Mouse (Mus musculus) midbrain, postnatal 0 days (tissue): ENCODE results near the gene Ptgr1. TPM values are rescaled to one million over a fixed set of nuclear protein-coding genes. Genes with fewer than 3 reads are reported as not detected.

Experiments used
- ATAC-seq: fragments of 200-750 bp; cut with Nextera tagmentation; 2 replicates; pipeline ENCODE4 v1.8.0; 2017; ENCODE audit warnings: moderate number of reproducible peaks, mild to moderate bottlenecking, moderate TSS enrichment, moderate library complexity; ENCODE audit not compliant: low FRiP score
- DNase-seq: peaks from one replicate; pipeline ENCODE4 v3.0.0-alpha.2; 2015; ENCODE audit warnings: low spot score
- H3K27ac ChIP-seq: fragments of 300-500 bp; sonication (generic); 2 replicates; pipeline ENCODE4 v1.5.1; 2014; ENCODE audit warnings: low read depth, mild to moderate bottlenecking, low read length, mixed read lengths
- H3K27me3 ChIP-seq: fragments of 300-500 bp; sonication (generic); 2 replicates; pipeline ENCODE4 v1.6.1; 2014; ENCODE audit warnings: low read length, control low read depth, mixed read lengths; ENCODE audit not compliant: insufficient read depth
- H3K36me3 ChIP-seq: fragments of 300-500 bp; sonication (generic); 2 replicates; pipeline ENCODE4 v1.6.1; 2014; ENCODE audit warnings: low read length, control low read depth, mixed read lengths; ENCODE audit not compliant: insufficient read depth
- H3K4me1 ChIP-seq: fragments of 300-500 bp; sonication (generic); 2 replicates; pipeline ENCODE4 v1.6.1; 2014; ENCODE audit warnings: mild to moderate bottlenecking, control low read depth, antibody characterized with exemption, low read length, mixed read lengths; ENCODE audit not compliant: insufficient read depth
- H3K4me2 ChIP-seq: fragments of 300-500 bp; sonication (generic); 2 replicates; pipeline ENCODE4 v1.6.1; 2014; ENCODE audit warnings: low read depth, mild to moderate bottlenecking, low read length, mixed read lengths; ENCODE audit not compliant: poor library complexity, severe bottlenecking
- H3K4me3 ChIP-seq: fragments of 300-500 bp; sonication (generic); 2 replicates; pipeline ENCODE4 v1.5.1; 2014; ENCODE audit warnings: low read depth, mild to moderate bottlenecking, low read length, moderate library complexity
- H3K9ac ChIP-seq: fragments of 300-500 bp; sonication (generic); replicated peaks from 2 replicates; pipeline ENCODE4 v1.6.1; 2014; ENCODE audit warnings: mild to moderate bottlenecking, low read length, moderate library complexity, mixed read lengths; ENCODE audit not compliant: poor library complexity, severe bottlenecking
- H3K9me3 ChIP-seq: fragments of 300-500 bp; sonication (generic); 2 replicates; pipeline ENCODE4 v1.6.1; 2016; ENCODE audit warnings: low read length, control low read depth
- CTCF ChIP-seq: IDR thresholded peaks from 2 replicates; pipeline ENCODE4 v1.5.1; 2016; ENCODE audit warnings: antibody characterized with exemption, mild to moderate bottlenecking
- WGBS: fragments of 180-500 bp; shearing (Covaris S2); extraction: QIAGEN DNeasy Blood & Tissue Kit; methylation state at CpG from one replicate; pipeline ENCODE4 v1.1.7; 2014; 5-methylcytosine and 5-hydroxymethylcytosine counted together
- polyA plus RNA-seq: library from polyadenylated mRNA; unstranded; fragments of >200 nt; fragmentation: Nextera tagmentation; extraction: Ambion mirVana; gene quantifications from 2 replicates; pipeline ENCODE4 v1.2.1, GENCODE M21; 2015
- total RNA-seq: library from RNA; depleted of rRNA; stranded (reverse); fragments of >200 nt; gene quantifications from 2 replicates; pipeline ENCODE4 v1.2.3, GENCODE M21; 2014

The Ptgr1 gene
- total and polyA plus RNA-seq, 2 experiments from 2014 or later: 1.9 to 3.4 TPM

DNA sequence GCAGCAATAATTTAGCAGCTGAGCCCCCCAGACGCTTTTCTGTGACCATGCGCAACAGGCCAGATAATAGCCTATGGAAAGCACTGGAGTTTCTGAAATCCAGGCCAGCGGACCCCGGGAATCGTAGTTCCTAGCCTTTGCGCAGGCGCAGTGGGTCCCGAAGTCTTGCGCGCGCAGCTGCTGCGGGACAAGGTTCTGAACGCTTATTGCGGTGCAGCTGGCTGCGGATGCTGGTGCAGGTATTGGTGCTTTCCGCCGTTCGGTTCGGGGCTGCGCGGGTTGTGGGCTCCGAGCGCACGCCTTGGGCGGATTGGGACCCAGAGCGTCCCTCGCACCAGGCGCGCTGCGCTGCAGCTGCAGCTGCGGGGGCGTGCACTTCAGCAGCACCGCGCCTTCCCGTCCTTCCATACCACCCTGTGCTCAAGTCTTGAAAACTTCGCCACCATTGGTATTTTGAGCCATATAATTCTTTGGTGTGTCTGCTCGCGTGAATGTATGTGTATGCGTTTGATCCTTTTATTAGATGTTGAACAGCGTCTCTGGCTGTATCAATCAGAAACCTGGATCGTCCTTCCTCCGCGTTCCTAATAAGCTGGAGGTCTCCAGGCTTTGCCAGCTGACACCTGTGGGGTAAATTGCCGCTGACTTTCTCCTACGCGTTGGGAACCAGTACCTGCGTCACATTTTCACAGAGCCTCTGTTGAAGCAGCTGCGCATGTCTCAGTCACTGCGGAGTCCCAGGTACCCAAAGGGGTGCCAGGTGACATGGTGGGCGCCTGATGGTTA, 43.3 kb downstream of the Ptgr1 start, which contains the start of gene Zkscan16:
Zkscan16 (plus strand) TSS at position 209 of the 786 bp plus-strand sequence.
- peak within 1 kb of the TSS; percentile 67 for H3K9ac ChIP-seq
- H3K27me3 ChIP-seq: no peaks in the 10 kb centered on the region
- peak; percentile 97 for DNase-seq
- H3K36me3 ChIP-seq: peaks cover 2% of the 10 kb centered on the region; the same call in 1 of the 2 replicates
- H3K9me3 ChIP-seq: no peaks in the 10 kb centered on the region
- H3K27ac ChIP-seq: peak within 1 kb of the TSS; percentile 86
- TF ChIP-seq CTCF: no peak
- H3K4me1 ChIP-seq: peaks cover 9% of the 10 kb centered on the region; the same call in 1 of the 2 replicates
- peak within 1 kb of the TSS; percentile 74 for H3K4me2 ChIP-seq
- peak; percentile 88 for ATAC-seq
- peak within 1 kb of the TSS; percentile 71 for H3K4me3 ChIP-seq
- WGBS: 1% methylated on average over 50 of the region's 50 CpGs

DNA sequence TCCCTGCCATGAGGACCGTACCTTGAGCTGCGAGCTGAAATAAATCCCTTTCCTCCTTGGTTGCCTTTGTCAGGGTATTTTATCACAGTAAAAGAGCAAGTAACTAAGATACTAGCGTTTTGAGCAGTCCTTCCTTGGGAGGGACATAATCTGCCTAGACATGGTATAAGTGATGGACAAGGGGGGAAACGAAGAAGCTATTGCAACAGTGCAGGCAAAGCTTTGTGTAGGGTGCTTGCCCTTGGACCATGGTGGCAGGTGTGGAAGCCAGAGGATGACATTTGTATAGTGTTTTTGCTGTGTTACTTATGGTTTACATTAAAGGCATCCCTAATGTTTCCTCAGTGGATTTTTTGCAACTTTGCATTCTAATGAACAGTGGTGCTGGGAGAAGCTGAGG, 44.0 kb downstream of the Ptgr1 start:
- peak; percentile 35; the same call in 1 of the 2 replicates for ATAC-seq
- no peak for DNase-seq
- H3K4me2 ChIP-seq: peak overlapping the region; percentile 74
- WGBS: 74% methylated on average over 4 of the region's 4 CpGs
- no peaks in the 10 kb centered on the region for H3K27me3 ChIP-seq
- peaks cover 2% of the 10 kb centered on the region; the same call in 1 of the 2 replicates for H3K36me3 ChIP-seq
- H3K4me3 ChIP-seq: peak overlapping the region; percentile 71; the same call in 1 of the 2 replicates
- peak overlapping the region; percentile 67 for H3K9ac ChIP-seq
- H3K9me3 ChIP-seq: no peaks in the 10 kb centered on the region
- peaks cover 9% of the 10 kb centered on the region; the same call in 1 of the 2 replicates for H3K4me1 ChIP-seq
- H3K27ac ChIP-seq: peak overlapping the region; percentile 86
- TF ChIP-seq CTCF: no peak

DNA sequence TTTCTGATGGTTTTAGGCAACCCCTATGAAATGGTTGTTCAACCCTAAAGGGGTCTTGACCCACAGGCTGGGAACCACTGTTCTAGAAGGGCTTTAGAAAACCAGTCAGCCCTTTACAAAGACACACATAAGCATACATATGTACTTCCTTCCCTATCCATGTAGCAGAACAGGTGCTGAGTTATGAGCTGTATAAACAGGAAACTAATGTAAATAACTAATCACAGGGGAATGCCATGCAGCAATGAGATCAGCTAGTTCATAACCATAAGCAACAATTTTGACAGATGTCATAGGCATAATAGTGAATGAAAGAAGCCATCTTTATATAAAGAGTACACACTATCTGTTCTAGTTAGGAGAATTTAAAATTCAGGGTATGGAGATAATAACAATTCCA, 45.3 kb downstream of the Ptgr1 start:
- Histone ChIP-seq H3K4me3 (no peak overlapping the region), H3K9ac (no peak overlapping the region), H3K4me1 (peaks cover 9% of the 10 kb centered on the region; the same call in 1 of the 2 replicates), H3K27ac (no peak overlapping the region), H3K27me3 (no peaks in the 10 kb centered on the region), H3K36me3 (peaks cover 2% of the 10 kb centered on the region; the same call in 1 of the 2 replicates), H3K9me3 (no peaks in the 10 kb centered on the region), H3K4me2 (no peak overlapping the region)
- DNase-seq (no peak), ATAC-seq (no peak)
- TF ChIP-seq CTCF: no peak

DNA sequence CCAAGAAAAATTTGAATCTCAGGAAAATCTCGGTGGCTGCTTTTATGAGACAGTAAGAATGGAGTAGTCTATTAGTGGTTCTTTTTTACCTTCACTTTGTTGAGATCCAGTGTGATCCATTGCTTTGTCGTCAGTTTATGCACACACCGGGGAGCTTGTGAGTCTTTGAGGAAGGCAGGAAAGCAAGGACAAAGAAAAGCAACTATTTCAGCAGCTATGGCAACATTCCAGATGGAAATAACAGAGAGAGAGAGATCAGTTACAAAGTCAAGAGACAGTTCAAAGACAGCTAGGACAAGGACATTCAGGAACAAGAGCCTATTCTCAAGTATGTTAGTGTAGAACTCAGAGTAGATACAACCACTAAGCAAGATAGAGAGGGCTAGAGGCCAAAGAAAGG, 51.1 kb downstream of the Ptgr1 start:
- no peak for ATAC-seq
- DNase-seq: no peak
- Histone ChIP-seq H3K4me1 (no peaks in the 10 kb centered on the region), H3K4me2 (no peak overlapping the region), H3K36me3 (no peaks in the 10 kb centered on the region), H3K9ac (no peak overlapping the region), H3K27me3 (no peaks in the 10 kb centered on the region), H3K27ac (no peak overlapping the region), H3K4me3 (no peak overlapping the region), H3K9me3 (no peaks in the 10 kb centered on the region)
- WGBS: 46% methylated on average over 3 of the region's 3 CpGs
- no peak for TF ChIP-seq CTCF

DNA sequence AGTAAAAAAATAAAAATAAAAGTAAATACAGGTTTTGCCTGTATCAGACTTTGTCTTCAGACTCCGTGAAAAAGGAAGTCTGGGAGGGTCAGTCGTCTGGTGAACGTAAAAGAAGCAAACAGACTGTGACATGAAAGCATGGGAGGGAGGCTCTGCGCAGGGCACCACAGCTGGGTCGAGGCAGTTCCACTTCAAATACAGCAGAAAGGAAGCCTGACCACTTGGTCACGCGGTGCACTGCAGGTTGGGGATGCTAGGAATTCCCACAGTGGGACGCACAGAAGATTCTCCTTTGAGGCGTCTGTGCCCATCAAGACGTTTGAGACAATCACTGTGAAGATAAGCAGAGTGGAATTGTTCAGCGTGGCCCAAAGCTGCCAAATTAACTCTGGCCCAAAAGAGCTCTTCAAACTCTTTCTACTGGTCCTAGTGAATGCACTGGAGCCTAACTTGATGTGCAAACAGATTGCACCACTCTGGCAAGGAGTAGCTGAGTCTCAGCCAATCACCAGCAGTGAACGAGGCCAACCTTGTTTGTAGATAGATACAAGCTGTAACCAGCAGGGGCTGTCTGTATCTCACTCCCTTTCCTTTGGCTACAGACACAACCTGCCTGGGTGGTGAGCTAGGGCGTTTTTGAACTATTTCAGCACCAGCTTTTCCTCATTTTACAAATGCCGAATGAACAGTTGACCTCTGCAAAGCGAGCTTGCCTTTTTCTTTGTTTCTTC, 52.0 kb downstream of the Ptgr1 start:
- H3K4me2 ChIP-seq: no peak overlapping the region
- H3K36me3 ChIP-seq: no peaks in the 10 kb centered on the region
- H3K4me1 ChIP-seq: no peaks in the 10 kb centered on the region
- H3K4me3 ChIP-seq: no peak overlapping the region
- DNase-seq (peak; percentile 83), ATAC-seq (peak; percentile 80; the same call in 1 of the 2 replicates)
- H3K27ac ChIP-seq: no peak overlapping the region
- WGBS: 46% methylated on average over 15 of the region's 15 CpGs
- H3K27me3 ChIP-seq: no peaks in the 10 kb centered on the region
- peak; percentile 58 for TF ChIP-seq CTCF
- no peaks in the 10 kb centered on the region for H3K9me3 ChIP-seq
- H3K9ac ChIP-seq: no peak overlapping the region

DNA sequence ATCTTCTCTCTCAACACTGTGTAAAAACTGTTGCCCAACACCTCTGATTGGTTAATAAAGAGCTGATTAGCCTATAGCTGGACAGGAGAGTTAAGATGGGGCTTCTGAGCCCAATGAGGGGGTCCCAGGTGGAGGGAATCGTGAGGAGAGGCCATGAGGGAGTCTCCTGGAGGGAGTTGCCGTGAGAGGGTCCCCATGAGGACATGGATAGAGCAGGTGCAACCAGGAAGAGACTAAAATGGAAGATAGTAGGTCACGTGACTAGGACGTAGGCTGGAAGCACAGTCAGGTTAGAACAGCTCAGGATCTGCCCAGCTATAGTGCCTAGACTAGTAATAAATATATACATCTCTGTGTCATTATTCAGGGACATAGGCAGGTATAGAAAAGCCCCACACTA, 52.6 kb downstream of the Ptgr1 start:
- H3K36me3 ChIP-seq: no peaks in the 10 kb centered on the region
- no peak overlapping the region for H3K9ac ChIP-seq
- no peaks in the 10 kb centered on the region for H3K27me3 ChIP-seq
- no peaks in the 10 kb centered on the region for H3K4me1 ChIP-seq
- no peak overlapping the region for H3K4me3 ChIP-seq
- 85% methylated on average over 4 of the region's 4 CpGs for WGBS
- no peaks in the 10 kb centered on the region for H3K9me3 ChIP-seq
- no peak for TF ChIP-seq CTCF
- no peak overlapping the region for H3K27ac ChIP-seq
- H3K4me2 ChIP-seq: no peak overlapping the region
- DNase-seq: no peak
- ATAC-seq: no peak
